Mouse (Mus musculus): ENCODE results near the gene Ptpn12. TPM values are rescaled to one million over a fixed set of nuclear protein-coding genes. Genes with fewer than 3 reads are reported as not detected.

The Ptpn12 gene
- polyA plus RNA-seq, 1 experiment = 35.9 TPM

DNA sequence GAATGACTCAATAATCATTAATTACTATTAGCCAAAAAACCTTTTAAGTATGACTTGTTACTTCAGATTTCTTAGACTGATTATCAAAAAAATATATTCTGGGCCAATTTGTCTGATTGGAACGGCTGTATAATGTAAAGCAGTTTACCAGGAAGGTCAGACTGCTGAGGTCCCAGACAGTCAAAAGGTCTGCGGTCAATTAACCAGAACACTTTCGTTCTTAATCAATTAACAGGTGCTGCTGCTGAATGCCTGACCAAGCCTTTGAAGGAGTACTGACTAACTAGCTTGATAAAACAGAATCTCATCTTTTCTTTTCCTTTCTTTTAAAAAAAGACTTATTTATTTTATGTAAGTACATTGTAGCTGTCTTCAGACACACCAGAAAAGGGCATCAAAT, 23.1 kb downstream of the Ptpn12 start:
- Histone ChIP-seq H3K27ac (ENCODE audit: insufficient read depth, low read depth, low read length) (no peak overlapping the region), H3K27me3 (replicated peaks; ENCODE audit: control insufficient read depth, insufficient read depth, low read length) (no peaks in the 10 kb centered on the region), H3K4me3 (ENCODE audit: insufficient read depth, low read depth, low read length) (no peak overlapping the region), H3K4me1 (ENCODE audit: control insufficient read depth, insufficient read depth, low read length) (peaks cover 8% of the 10 kb centered on the region; the same call in 1 of the 2 replicates), H3K36me3 (ENCODE audit: control insufficient read depth, insufficient read depth, low read length) (peaks cover 2% of the 10 kb centered on the region; the same call in 1 of the 2 replicates)
- DNase-seq = no peak
- WGBS = 49% methylated on average over 3 of the region's 3 CpGs
- TF ChIP-seq CTCF (conservative IDR thresholded peaks at IDR 0.05; ENCODE audit: insufficient read depth, insufficient read length, low read depth, low read length) (no peak), POLR2A (IDR thresholded peaks at IDR 0.05; ENCODE audit: low read depth, low read length) (no peak)

DNA sequence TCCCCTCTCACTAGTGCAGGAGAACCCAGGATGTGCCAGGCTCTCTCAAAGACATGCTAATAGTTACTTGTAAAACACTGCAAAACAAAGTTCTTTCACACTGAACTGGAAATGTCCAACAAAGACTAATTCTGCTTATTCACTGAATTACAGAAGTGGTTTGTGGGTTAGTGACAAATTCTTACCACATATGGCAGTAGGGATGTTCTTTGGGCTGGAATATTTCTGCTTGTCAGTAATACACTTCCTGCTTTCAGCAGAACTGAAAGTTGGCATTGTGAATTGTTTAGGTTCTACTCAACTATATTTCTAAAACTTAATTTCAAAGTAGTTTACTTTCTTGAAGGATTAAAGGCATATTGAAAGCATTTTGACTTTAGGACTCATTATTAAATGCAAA, 25.5 kb downstream of the Ptpn12 start:
- Histone ChIP-seq H3K4me3 (ENCODE audit: insufficient read depth, low read depth, low read length) (no peak overlapping the region), H3K4me1 (ENCODE audit: control insufficient read depth, insufficient read depth, low read length) (peaks cover 8% of the 10 kb centered on the region; the same call in 1 of the 2 replicates), H3K36me3 (ENCODE audit: control insufficient read depth, insufficient read depth, low read length) (peaks cover 2% of the 10 kb centered on the region; the same call in 1 of the 2 replicates), H3K27me3 (replicated peaks; ENCODE audit: control insufficient read depth, insufficient read depth, low read length) (no peaks in the 10 kb centered on the region), H3K27ac (ENCODE audit: insufficient read depth, low read depth, low read length) (no peak overlapping the region)
- TF ChIP-seq CTCF (conservative IDR thresholded peaks at IDR 0.05; ENCODE audit: insufficient read depth, insufficient read length, low read depth, low read length) (no peak), POLR2A (IDR thresholded peaks at IDR 0.05; ENCODE audit: low read depth, low read length) (no peak)
- peak; percentile 31 for DNase-seq

DNA sequence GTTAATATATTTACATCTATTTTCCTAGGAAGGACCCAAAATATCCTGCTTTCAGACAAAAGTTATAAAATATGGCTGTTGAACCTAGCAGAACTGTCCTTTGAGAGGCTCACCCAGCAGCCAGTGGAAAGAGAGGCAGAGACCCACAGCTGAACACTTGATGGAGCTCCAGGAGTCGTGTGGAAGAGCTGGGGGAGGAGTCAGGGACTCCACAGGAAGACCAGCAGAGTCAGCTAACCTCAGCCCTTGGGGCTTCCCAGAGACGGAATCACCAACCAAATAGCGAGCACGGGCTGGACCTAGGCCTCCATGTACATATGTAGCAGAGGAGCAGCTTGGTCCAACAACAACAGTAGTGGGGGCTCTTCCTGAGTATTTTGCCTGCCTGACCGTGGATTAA, 38.6 kb downstream of the Ptpn12 start:
- no peaks in the 10 kb centered on the region for H3K27me3 ChIP-seq (replicated peaks; ENCODE audit: control insufficient read depth, insufficient read depth, low read length)
- H3K4me1 ChIP-seq (ENCODE audit: control insufficient read depth, insufficient read depth, low read length) = no peaks in the 10 kb centered on the region
- DNase-seq = peak; percentile 48
- H3K27ac ChIP-seq (ENCODE audit: insufficient read depth, low read depth, low read length) = no peak overlapping the region
- H3K4me3 ChIP-seq (ENCODE audit: insufficient read depth, low read depth, low read length) = no peak overlapping the region
- 34% methylated on average over 5 of the region's 5 CpGs for WGBS
- peaks cover 3% of the 10 kb centered on the region for H3K36me3 ChIP-seq (ENCODE audit: control insufficient read depth, insufficient read depth, low read length)
- TF ChIP-seq CTCF (conservative IDR thresholded peaks at IDR 0.05; ENCODE audit: insufficient read depth, insufficient read length, low read depth, low read length) (peak; percentile 30), POLR2A (IDR thresholded peaks at IDR 0.05; ENCODE audit: low read depth, low read length) (no peak)

DNA sequence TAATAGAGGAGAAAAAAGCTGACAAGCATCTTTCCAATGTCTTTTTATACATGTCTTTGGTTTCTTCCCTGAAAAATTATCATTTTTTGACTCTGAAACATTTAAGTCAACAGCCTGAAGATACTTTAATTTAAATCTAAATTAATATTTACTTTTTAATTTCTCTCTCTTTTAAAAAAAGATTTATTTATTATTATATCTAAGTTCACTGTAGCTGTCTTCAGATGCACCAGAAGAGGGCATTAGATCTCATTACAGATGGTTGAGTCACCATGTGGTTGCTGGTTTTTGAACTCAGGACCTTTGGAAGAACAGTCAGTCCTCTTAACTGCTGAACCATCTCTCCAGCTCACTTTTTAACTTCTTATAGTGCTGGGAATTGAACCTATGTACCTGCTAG, 44.8 kb downstream of the Ptpn12 start:
- Histone ChIP-seq H3K27ac (ENCODE audit: insufficient read depth, low read depth, low read length) (no peak overlapping the region), H3K4me1 (ENCODE audit: control insufficient read depth, insufficient read depth, low read length) (no peaks in the 10 kb centered on the region), H3K27me3 (replicated peaks; ENCODE audit: control insufficient read depth, insufficient read depth, low read length) (no peaks in the 10 kb centered on the region), H3K4me3 (ENCODE audit: insufficient read depth, low read depth, low read length) (no peak overlapping the region), H3K36me3 (ENCODE audit: control insufficient read depth, insufficient read depth, low read length) (peaks cover 4% of the 10 kb centered on the region)
- no peak for DNase-seq
- no peak for TF ChIP-seq POLR2A (IDR thresholded peaks at IDR 0.05; ENCODE audit: low read depth, low read length)
- no peak for TF ChIP-seq CTCF (conservative IDR thresholded peaks at IDR 0.05; ENCODE audit: insufficient read depth, insufficient read length, low read depth, low read length)

DNA sequence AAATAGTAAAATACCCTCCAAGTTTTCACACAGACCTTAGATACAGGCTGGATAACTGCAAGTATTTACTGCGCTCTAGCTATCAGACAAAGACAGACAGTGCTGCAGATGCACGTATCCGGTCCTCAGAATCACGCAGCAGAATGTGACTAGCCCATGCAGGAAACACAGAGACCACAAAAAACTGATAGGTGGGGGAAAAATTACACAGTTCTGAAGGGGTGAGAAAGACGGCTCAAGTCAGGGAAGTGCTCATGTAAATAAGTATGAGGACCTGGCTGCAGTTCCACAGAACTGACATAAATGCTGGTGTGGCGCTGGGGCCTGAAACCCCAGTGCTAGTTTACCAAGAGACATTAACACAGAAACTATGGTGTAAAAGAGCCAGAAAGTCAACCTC, 53.0 kb downstream of the Ptpn12 start:
- H3K36me3 ChIP-seq (ENCODE audit: control insufficient read depth, insufficient read depth, low read length) = peaks cover 12% of the 10 kb centered on the region
- H3K27ac ChIP-seq (ENCODE audit: insufficient read depth, low read depth, low read length) = no peak overlapping the region
- TF ChIP-seq POLR2A (IDR thresholded peaks at IDR 0.05; ENCODE audit: low read depth, low read length) (no peak), CTCF (conservative IDR thresholded peaks at IDR 0.05; ENCODE audit: insufficient read depth, insufficient read length, low read depth, low read length) (no peak)
- no peak for DNase-seq
- no peaks in the 10 kb centered on the region for H3K4me1 ChIP-seq (ENCODE audit: control insufficient read depth, insufficient read depth, low read length)
- no peak overlapping the region for H3K4me3 ChIP-seq (ENCODE audit: insufficient read depth, low read depth, low read length)
- H3K27me3 ChIP-seq (replicated peaks; ENCODE audit: control insufficient read depth, insufficient read depth, low read length) = no peaks in the 10 kb centered on the region
- WGBS = 92% methylated on average over 6 of the region's 6 CpGs

DNA sequence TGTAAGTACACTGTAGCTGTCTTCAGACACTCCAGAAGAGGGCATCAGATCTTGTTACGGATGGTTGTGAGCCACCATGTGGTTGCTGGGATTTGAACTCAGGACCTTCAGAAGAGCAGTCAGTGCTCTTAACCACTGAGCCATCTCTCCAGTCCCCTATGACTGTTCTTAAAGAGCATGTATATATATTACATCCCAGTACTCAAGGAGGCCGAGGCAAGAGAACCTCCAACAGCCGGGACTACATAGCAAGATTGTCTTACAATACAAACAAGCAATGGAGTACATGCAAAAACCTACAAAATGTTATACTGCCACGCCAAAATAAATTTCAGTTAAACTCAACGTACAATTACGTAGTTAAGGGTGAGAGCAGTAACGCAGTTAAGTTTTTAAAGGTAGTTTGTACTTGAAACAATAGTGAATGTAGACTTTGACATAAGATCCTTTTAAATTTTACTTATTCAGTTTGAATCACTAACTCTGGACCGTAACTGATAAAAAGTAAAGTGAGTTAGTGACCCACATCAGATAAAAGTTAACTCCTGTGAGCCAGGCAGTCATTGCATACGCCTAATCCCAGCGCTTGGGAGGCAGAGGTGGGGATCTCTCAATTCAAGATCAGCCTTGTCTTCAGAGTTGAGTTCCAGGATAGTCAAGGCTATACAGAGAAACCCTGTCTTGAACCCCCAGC, 53.9 kb downstream of the Ptpn12 start:
- Histone ChIP-seq H3K4me1 (ENCODE audit: control insufficient read depth, insufficient read depth, low read length) (no peaks in the 10 kb centered on the region), H3K4me3 (ENCODE audit: insufficient read depth, low read depth, low read length) (no peak overlapping the region), H3K27me3 (replicated peaks; ENCODE audit: control insufficient read depth, insufficient read depth, low read length) (no peaks in the 10 kb centered on the region), H3K36me3 (ENCODE audit: control insufficient read depth, insufficient read depth, low read length) (peaks cover 13% of the 10 kb centered on the region), H3K27ac (ENCODE audit: insufficient read depth, low read depth, low read length) (no peak overlapping the region)
- 92% methylated on average over 10 of the region's 10 CpGs for WGBS
- no peak for TF ChIP-seq CTCF (conservative IDR thresholded peaks at IDR 0.05; ENCODE audit: insufficient read depth, insufficient read length, low read depth, low read length)
- TF ChIP-seq POLR2A (IDR thresholded peaks at IDR 0.05; ENCODE audit: low read depth, low read length) = no peak
- no peak for DNase-seq

DNA sequence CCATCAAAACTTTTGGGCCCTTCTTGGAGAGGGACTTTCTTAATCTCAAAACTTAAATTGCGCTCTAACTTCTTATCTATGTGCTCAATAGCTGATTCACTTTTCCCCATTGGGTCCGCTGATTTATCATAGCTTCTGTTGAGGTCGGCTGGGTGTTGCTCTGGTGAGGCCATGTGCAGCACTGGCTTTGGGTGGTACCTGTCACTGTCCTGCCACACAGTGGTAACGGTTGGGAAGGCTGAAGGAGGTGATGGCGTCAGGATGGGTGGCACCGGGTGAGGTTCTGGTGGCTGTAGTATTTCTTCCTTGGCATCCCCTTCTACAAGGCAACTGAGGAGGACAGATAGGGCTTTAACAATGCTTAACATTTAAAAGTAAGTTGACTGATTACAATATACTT, 57.3 kb downstream of the Ptpn12 start:
- TF ChIP-seq CTCF (conservative IDR thresholded peaks at IDR 0.05; ENCODE audit: insufficient read depth, insufficient read length, low read depth, low read length) (no peak), POLR2A (IDR thresholded peaks at IDR 0.05; ENCODE audit: low read depth, low read length) (no peak)
- WGBS = 96% methylated on average over 6 of the region's 6 CpGs
- peaks cover 18% of the 10 kb centered on the region for H3K36me3 ChIP-seq (ENCODE audit: control insufficient read depth, insufficient read depth, low read length)

More for the DNA sequence above, 57.3 kb downstream of the Ptpn12 start:
- Histone ChIP-seq H3K4me1 (ENCODE audit: control insufficient read depth, insufficient read depth, low read length) (no peaks in the 10 kb centered on the region), H3K27me3 (replicated peaks; ENCODE audit: control insufficient read depth, insufficient read depth, low read length) (no peaks in the 10 kb centered on the region), H3K4me3 (ENCODE audit: insufficient read depth, low read depth, low read length) (no peak overlapping the region), H3K27ac (ENCODE audit: insufficient read depth, low read depth, low read length) (no peak overlapping the region)
- no peak for DNase-seq

Data from kidney, adult 2 months (tissue).